Mouse (Mus musculus) lung, postnatal 0 days (tissue): ENCODE data around the gene Arl5c.

Source experiments
- CTCF ChIP-seq: IDR thresholded peaks from 2 replicates; pipeline ENCODE4 v1.5.1; 2016; ENCODE audit warnings: antibody characterized with exemption, mild to moderate bottlenecking
- EP300 ChIP-seq: IDR thresholded peaks from 2 replicates; pipeline ENCODE4 v1.6.1; 2016; ENCODE audit warnings: antibody characterized with exemption, mild to moderate bottlenecking, control low read depth

GRCm38 (mm10) chr11:98026570-98027296, 30.8 kb upstream of the Arl5c start, which contains the start of gene Rpl19:
- no peak for TF ChIP-seq CTCF
- peak; percentile 69; the same call in 1 of the 2 replicates for TF ChIP-seq EP300
